Mouse (Mus musculus) gastrocnemius, postnatal 36 days (tissue): ENCODE results near the gene Tesc. TPM values are rescaled to one million over a fixed set of nuclear protein-coding genes. Genes with fewer than 3 reads are reported as not detected.

Source experiments
- DNase-seq, 2 experiments: peaks; one replicate each; pipeline ENCODE4 v3.0.0; 2022
- intact Hi-C: fragments of 180-260 bp; cut with DNase I; formaldehyde crosslinking; loops from one replicate; pipeline ENCODE4 v1.15.1; 2025
- total RNA-seq, 2 experiments: library from RNA; stranded (reverse); gene quantifications; 2 replicates each; pipeline ENCODE4 v1.2.3; 2021

The Tesc gene
- total RNA-seq, 2 experiments from 2014 or later: 0.44 to 0.71 TPM

DNA sequence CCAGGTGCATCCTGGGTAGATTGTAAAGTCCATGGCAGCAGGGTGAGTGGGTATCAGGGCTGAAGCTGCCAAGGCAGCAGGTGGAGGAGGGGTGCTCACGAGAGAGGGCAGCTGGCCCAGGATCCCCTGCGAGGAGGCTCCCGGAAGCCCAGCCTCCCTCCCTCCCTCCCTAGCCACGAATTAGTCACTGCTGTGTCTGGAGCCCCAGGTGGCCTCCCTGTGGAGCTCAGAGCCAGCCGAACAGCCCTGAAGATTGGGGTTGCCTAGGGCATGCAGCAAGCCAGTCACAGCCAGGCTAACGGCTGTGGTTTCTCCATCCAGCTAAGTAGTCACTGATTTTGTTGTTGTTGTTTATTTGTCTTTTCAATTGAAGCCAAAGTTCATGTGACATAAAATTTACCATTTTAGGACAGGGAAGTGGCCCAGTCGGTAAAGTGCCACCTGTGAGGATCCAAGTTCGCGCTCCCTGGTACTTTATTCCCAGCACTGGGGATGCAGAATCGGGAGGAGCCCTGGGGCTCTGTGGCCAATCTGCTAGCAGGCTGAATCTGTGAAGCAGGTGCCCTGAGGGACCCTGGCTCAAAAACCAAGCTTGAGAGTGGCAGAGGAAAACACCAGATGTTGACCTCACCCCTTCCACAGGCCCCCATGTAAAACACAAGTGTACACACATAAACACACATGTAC is 10.4 kb downstream of the Tesc start:
- DNase-seq: no peak
- intact Hi-C loops: no loop called here

GRCm38 (mm10) chr5:118039241-118039668 is 11.7 kb downstream of the Tesc start:
- intact Hi-C loops: no loop called here
- no peak for DNase-seq

- intact Hi-C loops: no loop called here
- DNase-seq: no peak
Measured at GRCm38 (mm10) chr5:118042599-118042998, 15.1 kb downstream of the Tesc start.

DNA sequence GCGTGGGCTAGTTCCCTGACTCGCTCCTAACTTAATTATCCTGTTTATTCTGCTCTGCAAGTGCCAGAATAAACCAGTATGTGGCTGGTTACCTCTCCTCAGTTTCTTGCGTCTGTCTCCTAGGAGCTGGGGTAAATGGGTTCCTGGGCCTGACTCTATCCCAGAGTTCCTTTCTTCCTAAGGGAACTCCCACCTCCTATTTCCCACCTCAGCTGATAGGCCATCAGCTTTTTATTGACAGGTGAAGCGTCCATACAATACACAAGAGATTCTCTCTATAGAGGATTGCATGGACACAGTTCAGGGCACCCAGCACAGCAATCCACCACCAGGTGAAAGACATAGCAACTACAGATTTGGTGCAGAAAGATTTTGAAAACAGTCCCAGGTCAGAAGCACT is 16.2 kb downstream of the Tesc start:
- intact Hi-C loops: no loop called here

GRCm38 (mm10) chr5:118044907-118045306 is 17.4 kb downstream of the Tesc start:
- DNase-seq: no peak
- intact Hi-C loops: no loop called here

More for the DNA sequence above, 16.2 kb downstream of the Tesc start:
- DNase-seq: no peak

GRCm38 (mm10) chr5:118045385-118045784 is 17.8 kb downstream of the Tesc start:
- intact Hi-C loops: no loop called here

GRCm38 (mm10) chr5:118047091-118047757 is 19.7 kb downstream of the Tesc start:
- DNase-seq: no peak
- intact Hi-C loops: no loop called here

More at GRCm38 (mm10) chr5:118045385-118045784, 17.8 kb downstream of the Tesc start:
- DNase-seq: no peak

- intact Hi-C loops: no loop called here
Measured at GRCm38 (mm10) chr5:118048412-118048811, 20.9 kb downstream of the Tesc start.

DNA sequence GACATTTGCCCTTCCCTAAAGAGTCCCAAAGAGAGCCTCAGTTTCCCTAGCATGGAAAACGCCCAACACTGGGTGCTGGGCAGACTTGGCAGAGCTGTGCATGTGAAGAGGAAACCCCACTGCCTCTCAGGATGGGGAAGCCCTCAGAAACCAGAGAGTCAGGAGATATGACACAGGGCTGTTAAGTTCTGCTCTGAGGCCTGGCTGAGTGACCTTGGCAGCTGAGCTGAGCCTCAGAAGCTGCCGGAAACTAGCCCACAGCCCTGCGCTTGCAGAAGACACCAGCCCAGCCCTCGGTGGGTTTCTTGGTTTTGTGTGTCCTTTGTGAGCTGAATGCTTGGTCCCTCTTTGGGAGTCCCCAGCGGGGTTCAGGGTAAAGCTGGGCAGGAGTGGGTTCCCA is 21.4 kb downstream of the Tesc start:
- DNase-seq: no peak
- intact Hi-C loops: no loop called here

More at GRCm38 (mm10) chr5:118048412-118048811, 20.9 kb downstream of the Tesc start:
- DNase-seq: no peak

DNA sequence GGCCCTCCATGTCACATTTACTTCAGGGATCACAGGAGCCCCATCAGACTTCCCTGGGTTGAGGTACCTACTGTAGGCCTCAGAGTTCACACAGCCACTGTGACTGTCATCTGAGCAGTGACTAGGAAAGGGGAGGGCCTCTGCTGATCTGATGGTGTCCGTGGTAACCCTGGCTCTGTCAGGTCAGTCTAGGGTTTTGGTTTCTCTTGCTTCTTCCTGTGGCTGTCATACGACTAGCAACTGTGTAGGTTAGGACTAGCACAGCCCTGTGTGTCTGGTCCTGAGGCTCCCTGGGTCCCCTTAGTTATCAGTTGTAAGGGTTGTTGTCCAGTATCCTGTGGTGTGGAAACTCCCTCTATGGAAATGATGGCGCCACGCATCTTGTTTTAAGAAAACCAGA is 23.2 kb downstream of the Tesc start:
- DNase-seq: no peak
- intact Hi-C loops: no loop called here

DNA sequence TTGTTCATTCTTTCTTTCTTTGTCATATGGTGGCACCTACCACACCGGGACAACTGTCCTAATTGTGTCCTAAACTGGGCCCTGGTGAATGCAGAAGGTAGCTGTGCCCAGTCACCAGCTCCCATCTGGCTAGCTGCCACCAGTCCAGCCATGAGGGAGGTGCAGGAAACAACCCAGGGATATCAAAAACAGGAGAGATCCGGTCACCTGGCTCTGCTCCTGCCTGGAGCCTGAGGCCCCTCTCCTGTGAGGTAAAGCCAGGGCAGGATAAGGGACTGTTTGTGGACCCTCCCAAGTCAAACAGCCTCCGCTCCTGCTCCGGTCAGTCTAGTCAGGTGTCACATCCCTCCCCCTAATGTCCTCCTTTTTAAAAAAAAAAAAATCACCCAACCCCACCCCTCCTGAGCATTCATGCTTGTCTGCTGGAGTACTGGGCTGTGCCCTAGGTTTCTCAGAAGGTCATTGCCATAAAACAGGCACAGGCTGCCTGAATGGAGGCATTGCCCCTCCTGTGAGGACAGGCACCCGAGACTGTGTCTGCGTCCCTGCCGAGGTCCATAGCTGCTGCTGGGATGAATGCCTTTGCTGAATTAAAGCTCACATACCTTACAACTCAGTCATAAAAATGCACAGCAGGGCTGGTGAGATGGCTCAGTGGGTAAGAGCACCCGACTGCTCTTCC is 24.6 kb downstream of the Tesc start:
- DNase-seq: no peak
- intact Hi-C loops: no loop called here

DNA sequence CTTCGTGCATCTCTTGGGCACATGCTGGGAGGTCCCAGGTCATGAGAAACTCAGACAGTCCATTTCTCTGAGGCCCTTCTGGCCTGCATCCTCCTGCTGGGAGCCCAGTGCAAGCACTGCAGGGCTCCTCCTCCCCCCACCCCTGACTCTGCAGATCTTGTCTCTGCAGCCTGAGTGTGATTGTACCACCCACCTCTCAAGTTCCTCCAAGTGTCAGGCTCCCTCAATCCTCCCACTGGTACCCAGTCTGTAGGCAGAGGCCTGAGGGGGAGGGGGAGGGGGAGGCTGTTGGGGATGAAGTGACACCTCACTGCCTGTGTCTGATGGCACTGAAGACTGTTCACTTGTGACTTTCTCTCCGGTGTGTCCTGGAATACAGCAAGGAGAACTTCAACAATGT is 25.7 kb downstream of the Tesc start:
- intact Hi-C loops: no loop called here
- no peak for DNase-seq

GRCm38 (mm10) chr5:118057508-118058111 is 30.1 kb downstream of the Tesc start:
- intact Hi-C loops: no loop called here
- no peak for DNase-seq

DNA sequence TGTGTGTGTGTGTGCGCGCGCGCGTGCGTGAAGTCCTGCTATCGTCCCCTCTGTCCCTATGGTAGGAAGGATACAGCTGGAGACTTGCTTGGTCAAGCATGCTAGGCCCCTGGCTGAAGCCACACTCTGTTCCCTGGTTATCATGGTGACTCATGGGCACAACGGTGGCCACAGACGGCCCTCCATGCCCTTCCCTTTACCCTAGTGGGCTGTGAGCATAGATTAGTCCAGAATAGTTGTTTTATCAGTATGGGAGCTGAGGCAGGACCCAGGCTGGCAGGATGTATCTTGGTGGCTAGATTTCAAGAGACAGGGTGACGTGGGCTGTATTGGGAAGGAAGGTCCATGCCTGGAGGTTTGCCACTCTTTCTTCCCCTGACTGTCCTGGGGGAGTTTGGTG is 31.3 kb downstream of the Tesc start:
- no peak for DNase-seq
- intact Hi-C loops: no loop called here

DNA sequence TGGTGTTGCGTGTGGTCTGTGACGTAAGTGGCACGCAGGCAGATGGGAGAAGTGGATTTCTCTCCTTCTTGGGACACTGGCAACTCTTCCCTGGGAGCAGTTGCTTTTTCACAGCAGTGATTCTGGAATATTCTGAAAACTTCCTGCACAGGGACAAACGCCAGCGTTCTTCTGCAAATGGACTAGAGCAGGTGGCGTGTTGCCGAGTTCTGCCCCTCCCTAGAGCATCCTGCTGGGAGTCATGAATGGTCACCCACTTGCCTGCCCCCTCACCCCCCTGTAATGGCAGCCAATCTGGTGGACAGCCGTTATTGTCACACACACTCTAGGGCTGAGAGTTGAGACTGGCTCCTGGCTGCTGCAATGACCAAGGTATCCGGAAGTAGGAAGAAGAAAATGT is 32.1 kb downstream of the Tesc start:
- intact Hi-C loops: no loop called here
- no peak for DNase-seq

DNA sequence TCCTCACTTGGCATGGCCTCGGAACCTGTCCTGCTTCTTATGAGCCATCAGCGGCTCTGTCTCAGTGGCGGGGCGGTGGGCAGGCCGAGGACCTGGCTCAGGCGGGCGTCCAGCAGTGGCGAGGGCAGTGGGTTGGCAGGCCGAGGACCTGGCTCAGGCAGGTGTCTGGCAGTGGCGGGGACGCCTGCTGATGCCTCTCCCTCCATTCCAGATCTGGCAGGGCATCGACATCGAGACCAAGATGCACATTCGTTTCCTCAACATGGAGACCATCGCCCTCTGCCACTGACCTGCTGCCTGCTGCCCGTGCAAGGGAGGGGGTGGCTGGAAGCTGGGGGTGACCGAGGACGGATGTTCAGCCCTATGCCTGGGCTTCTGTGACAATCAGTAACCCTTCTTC is 33.8 kb downstream of the Tesc start:
- DNase-seq: no peak
- intact Hi-C loops: no loop called here

DNA sequence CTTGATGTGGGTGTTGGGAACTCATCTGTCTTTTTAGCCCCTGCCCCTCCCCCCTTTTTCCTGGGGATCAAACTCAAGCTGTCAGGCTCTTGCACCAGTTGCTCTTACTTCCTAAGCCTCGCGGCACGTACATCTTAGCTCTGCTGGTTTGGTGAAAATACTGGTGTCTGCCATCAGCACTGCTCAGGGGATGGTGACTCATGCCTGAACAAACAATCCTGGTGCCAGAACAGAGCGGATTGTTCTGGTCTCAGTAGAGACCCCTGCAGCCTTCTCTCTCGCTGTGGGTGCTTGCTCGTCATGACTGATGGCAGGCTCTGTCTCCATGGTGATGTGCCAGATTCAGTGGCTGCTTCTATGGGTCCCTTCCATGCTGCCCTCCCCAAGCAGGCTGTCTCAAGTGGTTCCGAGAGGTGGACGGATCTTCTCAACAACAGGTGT is 35.7 kb downstream of the Tesc start:
- intact Hi-C loops: no loop called here
- DNase-seq: no peak

GRCm38 (mm10) chr5:118064284-118064901 is 36.9 kb downstream of the Tesc start:
- intact Hi-C loops: no loop called here
- DNase-seq: no peak

GRCm38 (mm10) chr5:118065516-118066255 is 38.1 kb downstream of the Tesc start:
- DNase-seq: no peak
- intact Hi-C loops: no loop called here

DNA sequence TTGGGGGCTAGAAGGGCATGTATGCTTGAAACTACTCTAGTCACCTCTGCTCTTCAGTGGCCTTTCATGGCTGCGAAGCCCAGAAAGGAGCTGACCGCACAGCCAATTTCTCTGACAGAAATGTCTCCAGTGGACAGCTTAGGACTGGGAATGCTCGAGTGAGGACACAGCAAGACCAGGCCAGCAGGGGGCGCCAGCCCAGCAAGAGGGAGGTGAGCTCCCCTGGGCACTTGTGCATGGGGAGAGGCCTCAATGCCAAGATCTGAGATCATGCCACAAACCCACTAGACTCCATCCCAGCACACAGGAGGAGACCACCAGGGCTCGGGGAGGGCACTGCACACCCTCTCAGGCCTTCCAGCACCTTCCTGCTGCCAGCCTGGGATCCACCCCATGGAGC is 39.3 kb downstream of the Tesc start:
- peak; percentile 49 to 60 for DNase-seq
- intact Hi-C loops: no loop called here
